Mouse (Mus musculus): ENCODE data around the gene Zfp72. TPM values are rescaled to one million over a fixed set of nuclear protein-coding genes. Genes with fewer than 3 reads are reported as not detected.

Gene Zfp72
- 1.6 and 1.9 TPM in 2 replicates for polyA plus RNA-seq (2012; ENCODE audit: insufficient read depth, insufficient read length, missing spikeins)

GRCm38 (mm10) chr13:74390371-74390990 is at the start of gene Zfp72:
Gene Zfp72 (minus strand): TSS chr13:74390836.
- Histone ChIP-seq H3K4me1 (ENCODE audit: control insufficient read depth, insufficient read depth, low read length) (no peaks in the 10 kb centered on the region), H3K27ac (ENCODE audit: insufficient read depth, low read depth, low read length) (no peak within 1 kb of the TSS), H3K4me3 (ENCODE audit: insufficient read depth, low read length) (peak within 1 kb of the TSS; percentile 86)
- no peak for TF ChIP-seq CTCF (IDR thresholded peaks at IDR 0.05; ENCODE audit: low read depth, low read length)
- no peak for TF ChIP-seq POLR2A (IDR thresholded peaks at IDR 0.05; ENCODE audit: borderline replicate concordance, low read depth, low read length)

DNA sequence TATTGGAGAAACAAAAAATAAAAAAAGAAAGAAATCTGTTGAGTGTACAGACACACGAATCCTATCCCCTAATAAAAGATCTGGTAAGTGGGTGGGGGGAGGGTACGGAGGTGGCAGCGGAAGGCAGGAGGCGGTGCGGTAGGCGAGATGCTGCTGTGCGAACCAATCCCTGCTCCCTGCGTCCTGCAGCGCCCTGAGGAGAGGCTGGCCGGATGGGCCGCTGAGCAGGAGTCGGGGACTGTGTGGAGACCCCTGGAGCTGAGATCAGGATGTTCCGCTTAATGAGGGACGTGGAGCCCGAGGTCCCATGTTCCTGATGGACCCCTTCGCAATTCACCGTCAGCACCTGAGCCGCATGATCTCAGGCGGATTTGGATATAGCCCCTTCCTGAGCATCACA is 49.3 kb upstream of the Zfp72 start:
- Histone ChIP-seq H3K4me3 (ENCODE audit: insufficient read depth, low read length) (no peak overlapping the region), H3K27ac (ENCODE audit: insufficient read depth, low read depth, low read length) (no peak overlapping the region), H3K4me1 (ENCODE audit: control insufficient read depth, insufficient read depth, low read length) (no peaks in the 10 kb centered on the region)
- no peak for TF ChIP-seq CTCF (IDR thresholded peaks at IDR 0.05; ENCODE audit: low read depth, low read length)
- no peak for TF ChIP-seq POLR2A (IDR thresholded peaks at IDR 0.05; ENCODE audit: borderline replicate concordance, low read depth, low read length)

DNA sequence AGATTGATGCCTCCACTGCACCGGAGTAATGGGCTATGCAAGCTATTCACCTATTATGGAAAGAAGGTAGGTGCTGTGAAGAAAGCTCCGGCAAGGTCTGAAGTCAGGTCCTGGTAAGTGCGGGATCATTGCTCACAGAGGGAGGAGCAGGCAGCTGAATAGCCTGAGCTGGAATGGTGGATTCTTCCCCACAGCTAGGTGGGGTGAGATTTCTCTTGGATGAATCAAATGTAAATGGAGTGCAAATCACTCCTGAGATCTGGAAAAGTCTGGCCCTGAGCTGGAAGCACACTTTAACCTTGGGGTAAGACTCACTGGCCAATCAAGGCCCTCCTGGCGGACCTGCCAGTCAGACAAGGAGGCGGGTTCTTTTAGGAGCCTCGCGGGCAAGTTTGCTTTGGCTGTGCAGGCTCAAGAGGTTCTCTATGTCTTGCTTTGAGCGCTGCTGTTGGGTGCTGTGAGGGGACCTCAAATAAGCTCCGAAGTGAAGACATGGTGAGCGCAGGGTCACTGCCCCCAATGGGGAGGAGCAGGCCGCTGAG is 8.7 kb upstream of the Zfp72 start, which contains the start of gene Ftl1-ps1:
Ftl1-ps1 (plus strand) TSS at position 397 of the 542 bp plus-strand sequence.
- Histone ChIP-seq H3K4me1 (ENCODE audit: control insufficient read depth, insufficient read depth, low read length) (no peaks in the 10 kb centered on the region), H3K27ac (ENCODE audit: insufficient read depth, low read depth, low read length) (no peak within 1 kb of the TSS), H3K4me3 (ENCODE audit: insufficient read depth, low read length) (no peak within 1 kb of the TSS)
- TF ChIP-seq CTCF (IDR thresholded peaks at IDR 0.05; ENCODE audit: low read depth, low read length): no peak
- TF ChIP-seq POLR2A (IDR thresholded peaks at IDR 0.05; ENCODE audit: borderline replicate concordance, low read depth, low read length): no peak

DNA sequence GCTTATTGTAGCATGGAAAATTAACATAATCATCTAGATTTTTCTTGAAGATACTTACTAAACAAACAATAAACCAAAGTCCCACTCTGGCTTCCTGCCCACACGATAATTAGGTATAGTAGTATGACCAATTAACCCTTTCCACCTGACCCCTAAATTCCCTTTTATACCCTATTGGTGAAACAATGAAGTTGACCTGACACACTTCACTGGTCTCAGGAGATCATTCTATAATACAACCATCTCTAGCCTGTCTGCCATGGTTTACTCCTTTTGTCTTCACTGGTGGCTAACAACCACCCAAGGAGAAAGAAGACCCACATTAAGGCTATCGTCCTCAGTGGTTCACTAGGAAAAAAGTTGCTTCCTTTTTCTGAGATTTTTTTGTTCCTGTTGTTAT is 520 bp upstream of the Zfp72 start:
- TF ChIP-seq CTCF (IDR thresholded peaks at IDR 0.05; ENCODE audit: low read depth, low read length) (no peak), POLR2A (IDR thresholded peaks at IDR 0.05; ENCODE audit: borderline replicate concordance, low read depth, low read length) (no peak)
- no peak overlapping the region for H3K4me3 ChIP-seq (ENCODE audit: insufficient read depth, low read length)
- no peak overlapping the region for H3K27ac ChIP-seq (ENCODE audit: insufficient read depth, low read depth, low read length)
- H3K4me1 ChIP-seq (ENCODE audit: control insufficient read depth, insufficient read depth, low read length): no peaks in the 10 kb centered on the region

DNA sequence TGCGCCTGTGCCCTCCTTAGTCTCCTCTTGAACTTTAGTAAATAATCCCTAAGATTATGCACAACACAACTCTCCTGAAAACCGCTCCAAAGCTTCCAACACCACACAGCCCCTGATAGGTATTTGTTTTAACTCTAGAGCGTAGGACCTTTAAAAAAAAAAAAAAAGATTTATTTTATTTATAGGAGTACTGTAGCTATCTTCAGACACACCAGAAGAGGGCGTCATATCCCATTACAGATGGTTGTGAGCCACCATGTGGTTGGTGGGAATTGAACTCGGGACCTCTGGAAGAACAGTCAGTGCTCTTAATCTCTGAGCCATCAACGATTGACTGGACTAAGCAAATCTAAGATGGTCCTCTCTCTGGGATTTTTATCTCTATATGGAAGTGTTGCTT is 906 bp downstream of the Zfp72 start:
- H3K4me3 ChIP-seq (ENCODE audit: insufficient read depth, low read length): peak overlapping the region; percentile 86
- no peaks in the 10 kb centered on the region for H3K4me1 ChIP-seq (ENCODE audit: control insufficient read depth, insufficient read depth, low read length)
- TF ChIP-seq CTCF (IDR thresholded peaks at IDR 0.05; ENCODE audit: low read depth, low read length): no peak
- no peak for TF ChIP-seq POLR2A (IDR thresholded peaks at IDR 0.05; ENCODE audit: borderline replicate concordance, low read depth, low read length)
- no peak overlapping the region for H3K27ac ChIP-seq (ENCODE audit: insufficient read depth, low read depth, low read length)

- no peak overlapping the region for H3K4me3 ChIP-seq (ENCODE audit: insufficient read depth, low read length)
- TF ChIP-seq POLR2A (IDR thresholded peaks at IDR 0.05; ENCODE audit: borderline replicate concordance, low read depth, low read length) (no peak), CTCF (IDR thresholded peaks at IDR 0.05; ENCODE audit: low read depth, low read length) (no peak)
- H3K4me1 ChIP-seq (ENCODE audit: control insufficient read depth, insufficient read depth, low read length): no peaks in the 10 kb centered on the region
- no peak overlapping the region for H3K27ac ChIP-seq (ENCODE audit: insufficient read depth, low read depth, low read length)
These were observed 8.3 kb downstream of the Zfp72 start for GRCm38 (mm10) chr13:74382289-74382688.

DNA sequence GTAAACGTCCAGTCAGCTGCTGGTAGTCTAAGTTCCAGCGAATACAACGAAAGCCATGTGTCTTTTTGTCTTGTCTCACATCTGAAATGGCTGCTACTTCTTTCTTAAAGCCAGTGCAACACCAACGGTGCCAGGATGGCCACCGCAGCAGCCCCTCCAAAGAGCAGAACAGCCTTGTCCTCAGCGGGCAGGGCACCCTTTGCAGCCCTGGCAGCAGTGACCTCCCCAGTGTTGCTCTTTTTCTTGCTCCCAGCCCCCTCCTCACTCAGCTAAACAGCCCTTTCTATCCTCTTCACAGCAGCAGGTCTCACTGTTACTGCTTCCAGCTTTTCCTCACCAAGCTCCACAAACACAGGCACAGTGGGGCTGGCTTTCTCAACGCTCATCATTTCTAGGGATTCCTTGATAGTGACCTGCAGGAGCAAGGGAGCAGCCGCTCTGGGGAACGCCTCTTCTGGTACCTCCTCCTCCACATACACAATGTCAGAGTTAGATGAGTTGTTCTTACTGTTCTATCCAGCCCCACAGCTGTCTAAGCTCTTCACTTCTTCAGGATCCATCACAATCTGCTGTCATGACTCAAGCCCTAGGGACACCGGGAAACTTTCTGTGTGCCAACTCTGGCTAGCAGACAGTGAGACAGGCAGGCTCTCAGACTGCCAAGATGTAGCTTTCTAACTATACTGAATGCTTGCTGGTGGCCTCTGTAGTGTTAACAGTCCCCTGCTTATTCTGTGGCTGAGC is 8.9 kb downstream of the Zfp72 start:
- TF ChIP-seq CTCF (IDR thresholded peaks at IDR 0.05; ENCODE audit: low read depth, low read length): no peak
- TF ChIP-seq POLR2A (IDR thresholded peaks at IDR 0.05; ENCODE audit: borderline replicate concordance, low read depth, low read length): no peak
- Histone ChIP-seq H3K4me1 (ENCODE audit: control insufficient read depth, insufficient read depth, low read length) (no peaks in the 10 kb centered on the region), H3K4me3 (ENCODE audit: insufficient read depth, low read length) (no peak overlapping the region), H3K27ac (ENCODE audit: insufficient read depth, low read depth, low read length) (no peak overlapping the region)

- peak within 1 kb of the TSS; percentile 34 for H3K27ac ChIP-seq (ENCODE audit: insufficient read depth, low read depth, low read length)
- peaks cover 35% of the 10 kb centered on the region for H3K4me1 ChIP-seq (ENCODE audit: control insufficient read depth, insufficient read depth, low read length)
- H3K4me3 ChIP-seq (ENCODE audit: insufficient read depth, low read length): peak within 1 kb of the TSS; percentile 40
- TF ChIP-seq POLR2A (IDR thresholded peaks at IDR 0.05; ENCODE audit: borderline replicate concordance, low read depth, low read length) (no peak), CTCF (IDR thresholded peaks at IDR 0.05; ENCODE audit: low read depth, low read length) (peak; percentile 16; the same call in 1 of the 2 replicates)
These were observed 26.8 kb downstream of the Zfp72 start, which contains the start of gene Lrrc14b for GRCm38 (mm10) chr13:74363859-74364235. Gene Lrrc14b (minus strand): TSS chr13:74364005.

DNA sequence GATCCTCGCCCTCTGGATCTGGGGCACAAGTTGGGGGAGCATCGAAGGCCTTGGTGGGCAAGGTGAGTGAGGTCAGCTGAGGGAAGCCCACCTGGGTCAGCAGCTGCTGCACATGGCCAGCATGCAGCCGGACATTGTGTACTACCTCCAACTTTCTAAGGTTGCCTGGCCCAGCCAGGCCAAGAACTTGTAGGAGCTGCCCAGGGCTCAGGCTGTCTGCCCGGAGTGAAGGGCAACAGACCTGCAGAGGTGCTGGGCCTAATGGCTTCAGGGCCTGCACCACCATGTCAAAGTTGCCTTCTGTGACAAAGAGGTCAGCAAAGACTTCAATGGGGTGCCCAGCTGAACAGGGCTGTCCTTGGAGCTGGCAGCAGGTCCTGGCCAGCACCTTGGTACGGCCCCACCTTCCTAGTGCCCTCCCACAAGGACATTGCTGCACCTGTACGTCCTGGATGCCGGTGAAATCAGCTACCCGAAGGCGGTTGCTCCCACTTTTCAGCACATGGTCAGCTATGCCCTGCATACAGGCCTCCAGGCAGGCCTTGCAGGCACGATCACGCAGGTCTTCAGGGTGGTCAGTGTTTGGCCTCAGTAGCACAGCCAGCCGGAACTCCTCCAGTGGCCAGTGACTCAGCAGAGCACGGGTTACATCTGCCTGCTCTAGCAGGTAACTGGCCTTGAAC is 27.3 kb downstream of the Zfp72 start:
- Histone ChIP-seq H3K4me1 (ENCODE audit: control insufficient read depth, insufficient read depth, low read length) (peaks cover 35% of the 10 kb centered on the region), H3K4me3 (ENCODE audit: insufficient read depth, low read length) (peak overlapping the region; percentile 40), H3K27ac (ENCODE audit: insufficient read depth, low read depth, low read length) (peak overlapping the region; percentile 34)
- no peak for TF ChIP-seq POLR2A (IDR thresholded peaks at IDR 0.05; ENCODE audit: borderline replicate concordance, low read depth, low read length)
- TF ChIP-seq CTCF (IDR thresholded peaks at IDR 0.05; ENCODE audit: low read depth, low read length): no peak

Data from bone marrow macrophage, adult 2 months (primary cell).